Mouse (Mus musculus) myocyte (in vitro differentiated cells): ENCODE measurements around the gene Ttll11. TPM values are rescaled to one million over a fixed set of nuclear protein-coding genes. Genes with fewer than 3 reads are reported as not detected.
A peak's percentile ranks its signal among the peaks of the same experiment; 100 is the strongest.

ENCODE experiments used
- H3K27me3 ChIP-seq: one replicate; pipeline ENCODE4 v1.6.1; 2011; ENCODE audit not compliant: control insufficient read depth, insufficient read depth, insufficient read length
- H3K36me3 ChIP-seq: one replicate; pipeline ENCODE4 v1.6.1; 2011; ENCODE audit not compliant: control insufficient read depth, insufficient read depth
- H3K4me2 ChIP-seq: one replicate; pipeline ENCODE4 v1.6.1; 2011; ENCODE audit warnings: low read depth, control low read depth
- H3K4me3 ChIP-seq: one replicate; pipeline ENCODE4 v1.5.1; 2011; ENCODE audit warnings: mild to moderate bottlenecking, control low read depth, moderate library complexity
- H3K79me2 ChIP-seq: one replicate; pipeline ENCODE4 v1.6.1; 2011; ENCODE audit not compliant: control insufficient read depth, insufficient read depth
- H3ac ChIP-seq: one replicate; pipeline ENCODE4 v1.6.1; 2011; ENCODE audit not compliant: control insufficient read depth, insufficient read length
- CEBPB ChIP-seq: IDR thresholded peaks from 2 replicates; pipeline ENCODE4 v1.6.1; 2011; ENCODE audit warnings: mild to moderate bottlenecking, moderate library complexity; ENCODE audit not compliant: poor library complexity, insufficient read depth, severe bottlenecking
- E2F4 ChIP-seq: IDR thresholded peaks from one replicate; pipeline ENCODE4 v1.6.1; 2011; ENCODE audit warnings: mild to moderate bottlenecking, control low read depth, moderate library complexity; ENCODE audit not compliant: insufficient read depth
- MAX ChIP-seq: IDR thresholded peaks from one replicate; pipeline ENCODE4 v1.6.1; 2011; ENCODE audit warnings: low read depth, mild to moderate bottlenecking, control low read depth
- MYOD1 ChIP-seq, 3 experiments: IDR thresholded peaks; one replicate each; pipeline ENCODE4 v1.6.1; 2011; ENCODE audit warnings: control low read depth in 2 of 3, low read depth in 2 of 3, mild to moderate bottlenecking in 2 of 3, moderate library complexity in 1 of 3; ENCODE audit not compliant: insufficient read length in 2 of 3, control insufficient read depth in 1 of 3
- MYOG ChIP-seq, 3 experiments: IDR thresholded peaks; one replicate each; pipeline ENCODE4 v1.6.1; 2011; ENCODE audit warnings: control low read depth in 2 of 3, low read depth in 2 of 3, mild to moderate bottlenecking in 2 of 3; ENCODE audit not compliant: insufficient read length in 2 of 3, control insufficient read depth in 1 of 3, insufficient read depth in 1 of 3
- POLR2A ChIP-seq: IDR thresholded peaks from one replicate; pipeline ENCODE4 v1.6.1; 2011; ENCODE audit warnings: low read depth, mild to moderate bottlenecking, control low read depth, moderate library complexity; ENCODE audit not compliant: insufficient read length
- POLR2AphosphoS2 ChIP-seq: IDR thresholded peaks from one replicate; pipeline ENCODE4 v1.6.1; 2011; ENCODE audit warnings: low read depth, control low read depth; ENCODE audit not compliant: insufficient read length
- REST ChIP-seq: IDR thresholded peaks from one replicate; pipeline ENCODE4 v1.6.1; 2011; ENCODE audit warnings: mild to moderate bottlenecking, control low read depth, moderate library complexity; ENCODE audit not compliant: insufficient read depth, insufficient read length
- SRF ChIP-seq: IDR thresholded peaks from one replicate; pipeline ENCODE4 v1.6.1; 2011; ENCODE audit warnings: low read depth; ENCODE audit not compliant: control insufficient read depth, insufficient read length
- TCF12 ChIP-seq: IDR thresholded peaks from one replicate; pipeline ENCODE4 v1.6.1; 2011; ENCODE audit warnings: mild to moderate bottlenecking, control low read depth; ENCODE audit not compliant: poor library complexity, insufficient read depth, severe bottlenecking
- TCF3 ChIP-seq: IDR thresholded peaks from one replicate; pipeline ENCODE4 v1.6.1; 2011; ENCODE audit warnings: low read depth, control low read depth; ENCODE audit not compliant: insufficient read length
- USF1 ChIP-seq: IDR thresholded peaks from one replicate; pipeline ENCODE4 v1.6.1; 2011; ENCODE audit warnings: low read depth, mild to moderate bottlenecking, control low read depth, moderate library complexity
- polyA plus RNA-seq: library from polyadenylated mRNA; unstranded; fragments of >200 nt; fragmentation: generic; extraction: Trizol; gene quantifications from one replicate; pipeline ENCODE4 v1.2.1, GENCODE M21; 2012; ENCODE audit warnings: missing spikeins

Ttll11 gene
- polyA plus RNA-seq, 1 experiment = 9.8 TPM

DNA sequence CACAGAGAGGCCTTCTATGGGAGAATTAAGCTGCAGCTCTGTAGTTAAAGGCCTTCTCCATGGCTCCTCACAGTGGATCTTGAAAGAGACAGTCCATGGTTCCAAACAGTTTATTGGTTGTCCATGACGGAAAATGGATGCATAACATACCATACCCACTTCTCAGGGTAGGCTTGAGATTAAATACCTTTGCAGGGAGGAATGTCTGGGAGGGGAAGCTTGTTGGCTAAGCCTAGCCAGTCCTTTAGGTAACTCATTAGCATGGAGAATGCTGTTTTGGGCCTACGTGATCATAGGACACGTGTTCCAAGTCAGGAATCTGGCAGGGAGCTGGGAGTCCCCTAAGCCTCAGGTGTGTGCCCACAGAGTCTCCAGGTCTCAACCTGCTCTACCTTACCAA, 12.5 kb upstream of the Ttll11 start:
- no peak overlapping the region for H3K4me2 ChIP-seq
- H3ac ChIP-seq = no peak overlapping the region
- no peaks in the 10 kb centered on the region for H3K79me2 ChIP-seq
- H3K4me3 ChIP-seq = no peak overlapping the region
- no peaks in the 10 kb centered on the region for H3K36me3 ChIP-seq
- TF ChIP-seq POLR2A (no peak), POLR2AphosphoS2 (no peak), E2F4 (no peak), USF1 (no peak), CEBPB (no peak), MAX (no peak), TCF12 (no peak), MYOD1 (IDR thresholded peaks at IDR 0.05; ENCODE audit: control insufficient read depth in 1 of 3, insufficient read length in 2 of 3, low read depth in 2 of 3) (no peak), TCF3 (no peak)
- peaks cover 10% of the 10 kb centered on the region for H3K27me3 ChIP-seq

DNA sequence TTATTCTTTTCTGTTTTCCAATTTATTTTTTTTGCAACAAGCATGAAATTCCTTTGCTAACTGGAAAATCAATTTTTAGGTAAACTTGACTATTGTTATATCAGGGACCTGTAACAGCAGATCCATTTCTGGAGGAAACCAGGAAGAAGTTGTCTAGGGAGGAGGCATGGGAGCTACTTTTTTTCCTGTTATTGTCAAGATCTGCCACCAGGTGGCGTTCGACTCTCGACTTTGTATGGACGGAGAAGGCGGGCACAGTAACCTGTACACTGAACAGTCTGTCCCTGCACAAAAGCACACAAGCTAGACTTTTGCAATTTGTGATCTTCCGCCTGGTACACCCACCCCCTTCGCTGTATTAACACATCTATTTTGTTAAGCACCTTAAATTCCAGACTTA, 4.2 kb upstream of the Ttll11 start:
- no peak overlapping the region for H3K4me3 ChIP-seq
- no peaks in the 10 kb centered on the region for H3K79me2 ChIP-seq
- no peak overlapping the region for H3ac ChIP-seq
- no peak overlapping the region for H3K4me2 ChIP-seq
- H3K27me3 ChIP-seq = peaks cover 13% of the 10 kb centered on the region
- TF ChIP-seq POLR2A = no peak
- no peaks in the 10 kb centered on the region for H3K36me3 ChIP-seq

DNA sequence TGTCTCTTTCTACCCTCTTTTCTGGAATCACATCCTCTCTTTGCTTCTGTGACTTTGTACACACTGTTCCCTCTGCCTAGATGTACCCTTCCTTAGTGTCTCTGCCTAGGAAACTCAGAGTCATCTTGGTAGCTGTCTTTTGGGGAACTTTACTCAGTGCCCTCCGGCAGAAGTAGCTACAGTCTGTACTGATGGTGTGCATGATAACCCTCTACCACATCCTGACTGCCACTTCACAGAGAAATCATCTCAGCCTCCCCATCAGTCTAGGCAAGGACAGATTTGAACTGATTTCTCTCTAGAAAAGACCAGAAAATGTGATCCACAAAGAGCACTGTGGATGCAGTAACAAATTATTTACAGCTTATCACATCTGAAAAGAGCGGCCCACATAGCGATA, 2.2 kb upstream of the Ttll11 start:
- no peak overlapping the region for H3K4me3 ChIP-seq
- H3K36me3 ChIP-seq = no peaks in the 10 kb centered on the region
- H3K27me3 ChIP-seq = no peaks in the 10 kb centered on the region
- H3K4me2 ChIP-seq = no peak overlapping the region
- TF ChIP-seq CEBPB = no peak
- no peak for TF ChIP-seq MYOG (IDR thresholded peaks at IDR 0.05; ENCODE audit: control insufficient read depth in 1 of 3, insufficient read depth in 1 of 3, insufficient read length in 2 of 3, low read depth in 2 of 3)
- TF ChIP-seq POLR2A = no peak
- TF ChIP-seq TCF3 = no peak
- TF ChIP-seq POLR2AphosphoS2 = no peak
- no peak for TF ChIP-seq SRF
- TF ChIP-seq TCF12 = no peak
- TF ChIP-seq MYOD1 (IDR thresholded peaks at IDR 0.05; ENCODE audit: control insufficient read depth in 1 of 3, insufficient read length in 2 of 3, low read depth in 2 of 3) = no peak
- TF ChIP-seq MAX = no peak
- no peak for TF ChIP-seq E2F4
- TF ChIP-seq USF1 = no peak
- TF ChIP-seq REST = no peak
- H3K79me2 ChIP-seq = peaks cover 13% of the 10 kb centered on the region
- H3ac ChIP-seq = no peak overlapping the region

DNA sequence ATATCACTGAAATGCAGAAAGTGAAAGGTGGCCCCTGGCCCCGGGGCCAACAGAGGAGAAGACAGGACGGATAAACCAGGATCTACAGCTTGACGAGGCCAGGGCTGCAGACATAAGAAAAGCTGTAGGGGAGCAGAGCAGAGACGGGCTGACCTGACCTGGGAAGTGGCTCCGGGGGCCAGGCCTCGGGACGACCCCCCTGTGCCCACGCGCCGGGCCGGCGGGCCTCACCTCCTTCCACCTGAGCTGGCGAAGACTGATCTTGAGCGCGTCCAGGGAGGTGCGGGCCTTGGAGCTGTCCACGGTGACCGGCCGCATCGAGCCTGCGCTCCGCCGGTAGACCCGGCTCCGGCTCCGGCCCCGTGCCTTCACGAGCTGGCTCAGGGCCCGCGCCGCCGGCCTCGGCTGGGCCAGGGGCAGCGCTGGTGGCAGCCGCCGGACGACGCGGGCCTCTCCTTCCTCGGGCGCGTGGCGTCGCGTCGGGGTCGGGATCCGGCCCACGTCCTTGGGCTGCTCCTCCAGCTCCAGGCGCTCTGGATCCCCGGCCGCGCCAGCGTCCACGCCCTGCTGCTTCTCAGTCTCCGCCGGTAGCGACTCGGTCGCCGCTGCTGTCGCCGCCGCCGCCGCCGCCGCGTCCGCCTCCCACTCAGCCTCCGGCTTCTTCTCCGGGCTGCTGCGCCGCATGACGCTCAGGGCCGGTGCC, 621 bp downstream of the Ttll11 start:
- peak overlapping the region; percentile 81 for H3ac ChIP-seq
- no peaks in the 10 kb centered on the region for H3K36me3 ChIP-seq
- TF ChIP-seq POLR2AphosphoS2 = no peak
- TF ChIP-seq REST = peak; percentile 77
- TF ChIP-seq TCF3 = no peak
- TF ChIP-seq USF1 = no peak
- no peak for TF ChIP-seq MAX
- no peak for TF ChIP-seq MYOG (IDR thresholded peaks at IDR 0.05; ENCODE audit: control insufficient read depth in 1 of 3, insufficient read depth in 1 of 3, insufficient read length in 2 of 3, low read depth in 2 of 3)
- TF ChIP-seq POLR2A = no peak
- no peak for TF ChIP-seq SRF
- peak overlapping the region; percentile 94 for H3K4me2 ChIP-seq
- H3K79me2 ChIP-seq = peaks cover 13% of the 10 kb centered on the region
- peak overlapping the region; percentile 51 for H3K4me3 ChIP-seq
- H3K27me3 ChIP-seq = no peaks in the 10 kb centered on the region

DNA sequence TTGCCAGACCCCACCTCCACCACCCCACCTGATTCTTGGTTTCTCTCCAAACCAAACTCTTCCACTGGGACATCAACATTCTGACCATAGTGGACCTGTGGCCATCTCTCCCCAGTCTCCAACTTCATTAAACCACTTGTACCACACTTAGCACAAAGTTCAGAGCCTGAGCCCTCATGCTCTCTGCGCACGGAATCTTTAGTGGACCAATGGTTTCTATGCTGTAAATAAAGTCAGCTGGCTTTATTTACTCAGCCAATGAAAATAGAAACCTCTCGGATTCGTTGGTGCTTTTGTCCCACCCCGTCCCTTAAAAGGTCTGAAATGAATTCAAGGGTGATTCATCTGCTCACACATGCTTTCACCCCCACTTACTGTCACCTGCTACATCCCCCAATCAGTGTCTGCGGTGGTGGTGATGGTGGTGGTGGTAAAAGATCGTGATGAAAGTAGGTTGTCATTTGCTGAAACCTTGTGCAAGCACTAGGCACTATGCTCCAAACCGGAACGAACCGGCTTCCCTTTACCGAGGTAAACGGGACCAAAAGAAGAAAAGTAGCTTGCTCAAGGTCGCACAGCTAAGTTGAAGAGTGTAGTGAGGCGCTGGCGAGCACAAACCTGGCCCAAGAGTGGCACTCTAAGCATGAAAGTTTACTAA, 1.3 kb downstream of the Ttll11 start:
- H3K27me3 ChIP-seq = no peaks in the 10 kb centered on the region
- peak overlapping the region; percentile 94 for H3K4me2 ChIP-seq
- H3K36me3 ChIP-seq = no peaks in the 10 kb centered on the region
- TF ChIP-seq POLR2A (peak; percentile 61), REST (no peak), MYOD1 (IDR thresholded peaks at IDR 0.05; ENCODE audit: control insufficient read depth in 1 of 3, insufficient read length in 2 of 3, low read depth in 2 of 3) (peak in 2 of 3 experiments; percentile 41 to 66), MYOG (IDR thresholded peaks at IDR 0.05; ENCODE audit: control insufficient read depth in 1 of 3, insufficient read depth in 1 of 3, insufficient read length in 2 of 3, low read depth in 2 of 3) (peak in 1 of 3 experiments; percentile 56), TCF3 (no peak), SRF (no peak), MAX (no peak), E2F4 (no peak), USF1 (no peak), CEBPB (peak; percentile 65; the same call in 1 of the 2 replicates), POLR2AphosphoS2 (peak; percentile 35), TCF12 (no peak)
- peak overlapping the region; percentile 51 for H3K4me3 ChIP-seq
- peaks cover 13% of the 10 kb centered on the region for H3K79me2 ChIP-seq
- peak overlapping the region; percentile 81 for H3ac ChIP-seq
